Mouse (Mus musculus) heart, postnatal 14 days (tissue): Measurements from ENCODE around the gene D16Ertd472e. TPM values are rescaled to one million over a fixed set of nuclear protein-coding genes. Genes with fewer than 3 reads are reported as not detected.

ENCODE experiments used
- DNase-seq, 2 experiments: peaks; one replicate each; pipeline ENCODE4 v3.0.0; 2021 to 2022
- intact Hi-C: fragments of 180-260 bp; cut with DNase I; formaldehyde crosslinking; loops from one replicate; pipeline ENCODE4 v1.15.1; 2025
- total RNA-seq, 2 experiments: library from RNA; stranded (reverse); gene quantifications; 2 replicates each; pipeline ENCODE4 v1.2.3; 2021

D16Ertd472e gene
- total RNA-seq, 2 experiments from 2014 or later, result 5.2 to 6.1 TPM

- intact Hi-C loops, result loop anchor here (5.0 to 10.0 kb wide), 3 partner anchors 57 to 198 kb away; partner anchors contain the start of gene Btg3
- no peak for DNase-seq
Observed at GRCm38 (mm10) chr16:78575190-78575851, 1.2 kb downstream of the D16Ertd472e start.

- intact Hi-C loops, result loop anchor here (10.0 kb wide), 1 partner anchor 119 kb away; no protein-coding TSS in a partner anchor
- no peak for DNase-seq
Observed at GRCm38 (mm10) chr16:78574241-78574640, 2.3 kb downstream of the D16Ertd472e start.

GRCm38 (mm10) chr16:78573016-78573415, 3.5 kb downstream of the D16Ertd472e start:
- DNase-seq, result no peak
- intact Hi-C loops, result loop anchor here (10.0 kb wide), 1 partner anchor 118 kb away; no protein-coding TSS in a partner anchor

- no peak for DNase-seq
Observed at GRCm38 (mm10) chr16:78564110-78564821, 12.2 kb downstream of the D16Ertd472e start.

GRCm38 (mm10) chr16:78563093-78563971, 13.2 kb downstream of the D16Ertd472e start:
- DNase-seq, result no peak
- intact Hi-C loops, result no loop called here

More at GRCm38 (mm10) chr16:78564110-78564821, 12.2 kb downstream of the D16Ertd472e start:
- intact Hi-C loops, result no loop called here

GRCm38 (mm10) chr16:78560627-78561026, 15.9 kb downstream of the D16Ertd472e start:
- DNase-seq, result no peak
- intact Hi-C loops, result no loop called here

GRCm38 (mm10) chr16:78560063-78560462, 16.4 kb downstream of the D16Ertd472e start:
- no peak for DNase-seq
- intact Hi-C loops, result no loop called here

GRCm38 (mm10) chr16:78557573-78557972, 18.9 kb downstream of the D16Ertd472e start:
- intact Hi-C loops, result no loop called here
- DNase-seq, result no peak

- DNase-seq, result no peak
- intact Hi-C loops, result no loop called here
Observed at GRCm38 (mm10) chr16:78554911-78555648, 21.4 kb downstream of the D16Ertd472e start.

- DNase-seq, result no peak
- intact Hi-C loops, result no loop called here
Observed at GRCm38 (mm10) chr16:78547367-78547766, 29.1 kb downstream of the D16Ertd472e start.

- intact Hi-C loops, result no loop called here
- DNase-seq, result no peak
Observed at GRCm38 (mm10) chr16:78546529-78546928, 30.0 kb downstream of the D16Ertd472e start.

- intact Hi-C loops, result no loop called here
- DNase-seq, result no peak
Observed at GRCm38 (mm10) chr16:78540376-78541246, 35.9 kb downstream of the D16Ertd472e start.

- intact Hi-C loops, result no loop called here
- DNase-seq, result no peak
Observed at GRCm38 (mm10) chr16:78537798-78538422, 38.6 kb downstream of the D16Ertd472e start.

- intact Hi-C loops, result no loop called here
- DNase-seq, result no peak
Observed at GRCm38 (mm10) chr16:78537322-78537721, 39.2 kb downstream of the D16Ertd472e start.

GRCm38 (mm10) chr16:78534468-78534867, 42.0 kb downstream of the D16Ertd472e start:
- intact Hi-C loops, result no loop called here

GRCm38 (mm10) chr16:78531957-78532605, 44.4 kb downstream of the D16Ertd472e start:
- intact Hi-C loops, result no loop called here
- DNase-seq, result no peak

More at GRCm38 (mm10) chr16:78534468-78534867, 42.0 kb downstream of the D16Ertd472e start:
- no peak for DNase-seq

- no peak for DNase-seq
- intact Hi-C loops, result no loop called here
Observed at GRCm38 (mm10) chr16:78522974-78523373, 53.5 kb downstream of the D16Ertd472e start.

- DNase-seq, result no peak
- intact Hi-C loops, result no loop called here
Observed at GRCm38 (mm10) chr16:78518697-78519096, 57.8 kb downstream of the D16Ertd472e start.
